Mouse (Mus musculus) G1E (cell line): ENCODE data around the gene Spic.

Source experiments
- CTCF ChIP-seq: IDR thresholded peaks from 2 replicates; pipeline ENCODE4 v1.5.1; 2012; ENCODE audit warnings: low read depth, low read length, inconsistent platforms, mixed read lengths
- GATA1 ChIP-seq: IDR thresholded peaks from 2 replicates; pipeline ENCODE4 v1.6.1; 2012; ENCODE audit warnings: borderline replicate concordance, low read length, inconsistent platforms, mixed read lengths
- GATA2 ChIP-seq: IDR thresholded peaks from 2 replicates; pipeline ENCODE4 v1.6.1; 2012; ENCODE audit warnings: low read depth, low read length, inconsistent platforms, borderline replicate concordance
- POLR2AphosphoS5 ChIP-seq: IDR thresholded peaks from 2 replicates; pipeline ENCODE4 v1.6.1; 2012; ENCODE audit warnings: low read depth, low read length, inconsistent platforms; ENCODE audit not compliant: insufficient replicate concordance
- TAL1 ChIP-seq: conservative IDR thresholded peaks from 2 replicates; pipeline ENCODE4 v1.6.1; 2012; ENCODE audit warnings: low read depth, low read length, inconsistent platforms, mixed read lengths

GRCm38 (mm10) chr10:88727128-88727527, 42.3 kb upstream of the Spic start:
- TF ChIP-seq GATA2 (no peak), CTCF (peak; percentile 26; the same call in 1 of the 2 replicates), GATA1 (no peak), POLR2AphosphoS5 (no peak), TAL1 (no peak)
